Mouse (Mus musculus) 3134 (cell line): Measurements from ENCODE around the gene Serpina3k.
"Not testable (repeated sequence)": the region's sequence is repeated elsewhere in the genome, so short reads cannot be mapped to it uniquely, and the experiment has no call there.

Experiments
- DNase-seq: peaks from one replicate; pipeline ENCODE4 v3.0.0-alpha.2; 2011; ENCODE audit warnings: low spot score; ENCODE audit not compliant: insufficient read length; ENCODE audit errors: extremely low read depth

Serpina3k gene

GRCm38 (mm10) chr12:104338226-104338625 is at the start of gene Serpina3k, which contains the start of gene Serpina3m:
Serpina3k (plus strand) TSS chr12:104338486.
Serpina3m (plus strand) TSS chr12:104338486.
- DNase-seq: not testable (repeated sequence)

GRCm38 (mm10) chr12:104289872-104290271 is 48.4 kb upstream of the Serpina3k start:
- DNase-seq: no peak

- DNase-seq: no peak
Measured at GRCm38 (mm10) chr12:104293963-104294362, 44.3 kb upstream of the Serpina3k start.

- no peak for DNase-seq
Measured at GRCm38 (mm10) chr12:104298049-104298448, 40.2 kb upstream of the Serpina3k start.

GRCm38 (mm10) chr12:104305991-104306390 is 32.3 kb upstream of the Serpina3k start:
- DNase-seq: no peak

- DNase-seq: no peak
Measured at GRCm38 (mm10) chr12:104314253-104314652, 24.0 kb upstream of the Serpina3k start, which contains the start of gene Serpina3j. Serpina3j (plus strand) TSS chr12:104314553.

- DNase-seq: no peak
Measured at GRCm38 (mm10) chr12:104322454-104322853, 15.8 kb upstream of the Serpina3k start.

GRCm38 (mm10) chr12:104331701-104332100 is 6.6 kb upstream of the Serpina3k start:
- DNase-seq: no peak

GRCm38 (mm10) chr12:104336873-104337272 is 1.4 kb upstream of the Serpina3k start:
- not testable (repeated sequence) for DNase-seq

GRCm38 (mm10) chr12:104338705-104339104 is 419 bp downstream of the Serpina3k start:
- DNase-seq: no peak

GRCm38 (mm10) chr12:104342489-104342888 is 4.2 kb downstream of the Serpina3k start:
- not testable (repeated sequence) for DNase-seq

GRCm38 (mm10) chr12:104345181-104345580 is 6.9 kb downstream of the Serpina3k start:
- DNase-seq: no peak

- DNase-seq: no peak
Measured at GRCm38 (mm10) chr12:104345707-104346106, 7.4 kb downstream of the Serpina3k start.

- DNase-seq: no peak
Measured at GRCm38 (mm10) chr12:104347091-104347490, 8.8 kb downstream of the Serpina3k start.

- not testable (repeated sequence) for DNase-seq
Measured at GRCm38 (mm10) chr12:104351812-104352211, 13.5 kb downstream of the Serpina3k start.

- no peak for DNase-seq
Measured at GRCm38 (mm10) chr12:104356006-104356405, 17.7 kb downstream of the Serpina3k start.

GRCm38 (mm10) chr12:104369986-104370385 is 31.7 kb downstream of the Serpina3k start:
- no peak for DNase-seq

- not testable (repeated sequence) for DNase-seq
Measured at GRCm38 (mm10) chr12:104377179-104377578, 38.9 kb downstream of the Serpina3k start.

GRCm38 (mm10) chr12:104378351-104378750 is 40.1 kb downstream of the Serpina3k start:
- DNase-seq: not testable (repeated sequence)

- not testable (repeated sequence) for DNase-seq
Measured at GRCm38 (mm10) chr12:104378815-104379214, 40.5 kb downstream of the Serpina3k start.

- no peak for DNase-seq
Measured at GRCm38 (mm10) chr12:104379856-104380255, 41.6 kb downstream of the Serpina3k start.

GRCm38 (mm10) chr12:104381071-104381604 is 42.9 kb downstream of the Serpina3k start:
- not testable (repeated sequence) for DNase-seq

- not testable (repeated sequence) for DNase-seq
Measured at GRCm38 (mm10) chr12:104385987-104386386, 47.7 kb downstream of the Serpina3k start.
